16 mouse cellular contexts compared by ENCODE assay signal in the genomic region with DNA sequence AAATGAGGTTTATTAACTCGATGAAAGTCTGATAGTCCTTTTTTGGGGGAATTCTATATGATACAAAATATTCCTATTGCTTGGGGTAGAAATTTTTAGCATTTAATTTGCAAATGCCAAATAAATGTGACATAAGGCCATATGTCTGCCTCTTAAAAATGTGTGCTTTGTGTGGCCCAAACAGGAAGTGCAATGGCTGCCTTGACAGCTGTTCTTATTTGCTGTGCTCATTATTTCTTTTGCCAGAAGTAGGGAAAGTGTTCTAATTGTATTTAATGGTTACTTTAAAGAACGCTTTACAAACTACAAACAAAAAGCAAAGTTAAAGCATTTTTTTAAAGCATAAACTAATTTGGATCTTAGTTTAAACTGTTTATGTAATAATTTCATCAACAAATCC. TPM values are rescaled to one million over a fixed set of nuclear protein-coding genes. Genes with fewer than 3 reads are reported as not detected.
"Had no signal": no experiment of that assay in that cellular context is flagged by ENCODE, and none has a peak within 500 bp of the region (broad histone marks: within the 10 kb centered on the region; RNA-seq: fewer than 3 reads in every experiment).

No protein-coding gene starts in this region.

- ATAC-seq: liver, postnatal 0 days; midbrain, embryonic 15.5 days had no signal

- H3K4me3 ChIP-seq: liver, embryonic 15.5 days; megakaryocyte, embryonic 14.5 days; midbrain, embryonic 15.5 days; neural tube, embryonic 12.5 days; stomach, embryonic 15.5 days had no signal

- H3K4me1 ChIP-seq: liver, embryonic 15.5 days; megakaryocyte, embryonic 14.5 days; midbrain, embryonic 15.5 days; neural tube, embryonic 12.5 days; stomach, embryonic 15.5 days had no signal

- H3K4me2 ChIP-seq: liver, embryonic 15.5 days; midbrain, embryonic 11.5 days; midbrain, embryonic 15.5 days; neural tube, embryonic 12.5 days; stomach, embryonic 15.5 days had no signal

- DNase-seq: liver, postnatal 0 days; lung, adult 2 months; lung, postnatal 10 days; lung, postnatal 36 days; right cerebral cortex, postnatal 14 days; thymus, adult 2 months; thymus, postnatal 25 days; thymus, postnatal 4 days had no signal

- H3K9ac ChIP-seq: liver, embryonic 15.5 days; liver, postnatal 0 days; midbrain, embryonic 15.5 days; neural tube, embryonic 12.5 days; stomach, embryonic 15.5 days had no signal

- H3K9me3 ChIP-seq: liver, embryonic 15.5 days; megakaryocyte, embryonic 14.5 days; midbrain, embryonic 15.5 days; neural tube, embryonic 12.5 days; stomach, embryonic 15.5 days had no signal

- H3K27ac ChIP-seq: liver, embryonic 15.5 days; macrophage; midbrain, embryonic 15.5 days; neural tube, embryonic 12.5 days; stomach, embryonic 15.5 days; stomach, postnatal 0 days had no signal

- H3K27me3 ChIP-seq: liver, embryonic 15.5 days; megakaryocyte, embryonic 14.5 days; midbrain, embryonic 15.5 days; neural tube, embryonic 12.5 days; stomach, embryonic 15.5 days had no signal

- H3K36me3 ChIP-seq: liver, embryonic 15.5 days; midbrain, embryonic 15.5 days; neural tube, embryonic 12.5 days; stomach, embryonic 15.5 days had no signal

RNA-seq across cellular contexts. Expression of a gene that starts 36.8 kb away (rescaled TPM):
- polyA plus RNA-seq: macrophage had no signal
